Mouse (Mus musculus) heart, postnatal 0 days (tissue): ENCODE measurements at regions not wholly inside any gene's neighbourhood (a gene's known extent, or its start where the extent isn't known, plus 50 kb on each side); places are given as distances from the start of the nearest gene placed in this dataset.

Source experiments
- CTCF ChIP-seq: IDR thresholded peaks from 2 replicates; pipeline ENCODE4 v1.5.1; 2016; ENCODE audit warnings: antibody characterized with exemption, control low read depth, low read depth
- EP300 ChIP-seq: IDR thresholded peaks from 2 replicates; pipeline ENCODE4 v1.6.1; 2016; ENCODE audit warnings: antibody characterized with exemption, low read depth

- TF ChIP-seq CTCF (no peak), EP300 (no peak)
Observed at GRCm38 (mm10) chr4:105560781-105561180, 228.9 kb upstream of the Gm12728 start.
